Mouse (Mus musculus): Measurements from ENCODE around the gene Inip.

The Inip gene

DNA sequence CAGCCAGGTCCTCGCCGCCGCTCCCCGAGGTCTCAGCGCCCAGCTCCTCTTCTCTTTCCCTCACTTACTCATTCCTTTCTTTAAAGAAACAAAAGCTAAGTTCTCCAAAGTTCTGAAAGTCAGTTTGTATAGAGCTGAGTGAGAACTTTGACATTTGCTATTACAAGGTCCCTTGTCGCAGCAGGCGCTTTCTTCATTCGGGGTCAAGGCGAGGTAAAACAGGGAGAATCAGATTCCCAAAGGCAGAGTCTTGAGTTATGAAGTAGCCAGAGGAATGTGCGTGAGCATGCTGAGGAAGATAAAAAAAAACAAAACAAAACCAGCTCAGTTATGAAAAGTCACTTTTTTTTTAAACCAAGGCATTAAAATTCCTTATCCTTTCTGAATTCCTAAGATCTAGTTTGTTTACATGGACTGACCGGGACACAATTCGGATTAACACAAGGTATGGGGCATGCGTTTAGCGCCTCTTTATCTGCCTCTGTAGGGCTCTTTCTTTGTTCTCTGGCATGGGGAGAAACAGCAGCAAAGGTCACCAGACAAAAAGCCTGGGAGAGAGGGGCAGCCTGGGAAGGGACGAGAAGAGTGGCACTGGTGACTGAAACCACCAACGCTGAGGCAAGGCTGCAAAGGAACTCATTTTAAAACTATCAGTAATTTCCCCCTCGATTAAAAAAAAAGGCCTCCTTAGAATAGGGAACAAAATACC is 29.1 kb downstream of the Inip start:
- DNase-seq (ENCODE audit: low read depth, low spot score) = no peak

DNA sequence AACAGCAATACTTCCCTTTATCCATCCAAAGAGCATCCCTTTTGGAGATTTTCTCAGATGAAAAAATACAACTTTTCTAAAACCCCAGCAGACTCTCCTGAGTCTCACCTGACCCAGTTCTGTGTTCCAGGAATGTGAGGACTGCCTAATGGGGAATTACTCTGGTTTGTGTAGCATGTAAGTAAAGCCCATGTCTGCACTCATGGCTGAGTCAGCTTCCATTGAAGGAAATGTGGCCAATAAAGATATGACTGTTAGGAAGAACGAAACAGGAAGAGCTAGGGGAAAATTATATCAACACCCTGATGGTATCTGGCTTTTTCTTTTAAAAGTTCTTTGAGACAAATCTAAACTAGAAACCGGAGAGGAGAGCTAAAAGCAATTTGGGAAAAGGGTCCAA is 33.7 kb downstream of the Inip start:
- no peak for DNase-seq (ENCODE audit: low read depth, low spot score)

GRCm38 (mm10) chr4:59765385-59766005 is 35.9 kb downstream of the Inip start:
- DNase-seq (ENCODE audit: low read depth, low spot score) = no peak

DNA sequence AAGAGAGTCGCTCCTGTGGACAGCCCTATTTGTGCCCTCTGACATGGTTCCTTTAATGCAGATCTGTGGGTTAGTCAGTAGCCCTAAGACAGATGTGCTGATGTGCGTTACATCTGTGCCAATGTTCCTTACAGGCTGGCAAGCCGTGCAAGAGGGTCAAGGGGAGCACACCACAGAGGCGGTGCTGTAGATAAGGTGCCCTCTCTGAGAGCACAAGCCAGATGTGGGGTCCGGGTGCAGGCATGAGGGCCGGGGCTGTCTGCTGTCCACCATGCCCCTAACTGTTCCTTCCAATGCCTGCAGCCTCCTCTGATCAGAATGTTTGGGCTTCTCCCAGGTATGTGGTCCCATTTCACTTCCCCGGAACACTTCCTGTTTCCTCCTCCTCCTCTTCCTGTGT is 36.4 kb downstream of the Inip start:
- no peak for DNase-seq (ENCODE audit: low read depth, low spot score)

DNA sequence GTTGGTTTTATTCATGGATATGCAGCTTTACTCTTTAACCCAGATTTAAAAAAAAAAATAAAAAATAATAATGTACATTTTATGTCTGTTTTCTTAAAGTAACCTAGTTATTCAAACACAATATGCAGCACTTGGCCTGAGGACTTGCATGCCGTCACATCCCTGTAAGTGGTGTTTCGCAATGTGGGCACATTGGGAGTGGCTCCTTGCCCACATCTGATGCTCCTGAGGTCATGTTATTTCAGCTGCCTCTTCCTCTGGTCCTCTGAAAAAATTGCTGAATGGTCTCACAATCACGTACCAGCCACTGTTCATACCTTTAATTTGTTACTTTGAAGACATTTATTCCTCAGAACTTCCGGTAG is 40.0 kb downstream of the Inip start:
- no peak for DNase-seq (ENCODE audit: low read depth, low spot score)

GRCm38 (mm10) chr4:59760636-59761364 is 40.6 kb downstream of the Inip start:
- no peak for DNase-seq (ENCODE audit: low read depth, low spot score)

GRCm38 (mm10) chr4:59760016-59760415 is 41.4 kb downstream of the Inip start:
- DNase-seq (ENCODE audit: low read depth, low spot score) = no peak

GRCm38 (mm10) chr4:59757452-59758435 is 43.6 kb downstream of the Inip start:
- DNase-seq (ENCODE audit: low read depth, low spot score) = no peak

DNA sequence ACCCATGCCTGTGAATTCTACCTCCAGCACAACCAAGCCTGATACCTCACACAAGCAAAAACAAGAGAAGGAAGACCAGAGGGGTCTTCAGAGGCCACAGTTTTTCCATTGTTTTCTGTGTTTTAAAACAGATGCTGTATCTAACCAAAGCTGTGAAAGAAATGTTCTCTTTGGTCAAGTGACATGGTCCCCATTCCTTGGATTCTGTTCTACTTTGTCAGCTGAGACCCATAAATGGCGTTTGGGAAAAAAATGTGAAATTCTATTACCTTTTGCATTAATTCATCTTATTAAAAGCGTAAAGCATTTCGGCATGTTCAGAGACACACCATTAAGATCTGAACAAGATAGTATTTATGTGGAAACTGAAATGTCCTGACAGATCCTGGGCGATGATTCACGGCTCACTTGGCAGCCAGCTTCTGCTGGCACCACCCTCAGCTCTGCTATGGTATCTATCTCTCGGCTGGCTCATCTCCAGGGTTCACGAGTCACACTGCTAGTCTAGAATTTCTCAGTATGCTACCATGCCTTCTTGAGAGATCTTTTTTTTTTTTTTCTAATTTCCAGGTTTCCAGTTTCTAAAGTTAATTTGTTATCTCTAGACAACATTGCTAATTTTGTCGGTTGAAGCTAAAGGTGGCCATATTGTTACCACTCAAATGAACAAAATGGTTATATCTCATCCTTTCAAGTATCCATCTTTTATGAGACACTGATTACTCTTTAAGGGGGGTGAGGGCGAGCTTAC is 44.9 kb downstream of the Inip start:
- no peak for DNase-seq (ENCODE audit: low read depth, low spot score)

DNA sequence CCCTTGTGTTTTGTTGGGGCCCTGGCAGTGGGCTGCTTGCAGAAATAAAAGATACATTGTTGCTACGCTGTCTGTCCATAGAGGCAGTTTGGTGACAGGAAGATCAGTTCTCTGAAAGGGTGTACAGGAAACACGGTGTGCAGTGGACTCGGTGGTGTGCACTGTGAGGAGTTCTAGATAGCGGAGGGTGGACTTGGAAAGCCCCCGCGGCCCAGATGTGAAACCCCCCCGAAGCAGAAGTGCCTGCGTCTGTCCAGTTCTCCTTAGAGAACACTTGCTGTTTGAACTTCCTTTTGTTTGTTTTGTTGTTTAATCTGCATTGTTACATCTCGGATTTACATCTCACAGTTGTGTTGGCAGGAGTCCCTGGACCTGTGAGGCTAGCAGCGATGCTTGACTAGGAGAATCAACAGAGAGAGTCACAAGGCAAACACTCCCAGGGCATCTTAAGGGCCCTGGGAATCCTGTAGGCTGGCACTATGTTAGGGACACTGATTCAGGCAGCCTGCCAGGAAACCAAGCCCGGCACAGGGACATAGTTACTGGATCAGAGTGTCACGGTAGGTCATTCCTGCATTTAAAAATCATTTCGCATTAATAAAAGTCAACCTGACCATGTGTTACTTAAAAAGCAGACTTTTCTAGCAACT is 47.8 kb downstream of the Inip start:
- DNase-seq (ENCODE audit: low read depth, low spot score) = no peak

GRCm38 (mm10) chr4:59739882-59740281 is 61.5 kb downstream of the Inip start:
- DNase-seq (ENCODE audit: low read depth, low spot score) = no peak

DNA sequence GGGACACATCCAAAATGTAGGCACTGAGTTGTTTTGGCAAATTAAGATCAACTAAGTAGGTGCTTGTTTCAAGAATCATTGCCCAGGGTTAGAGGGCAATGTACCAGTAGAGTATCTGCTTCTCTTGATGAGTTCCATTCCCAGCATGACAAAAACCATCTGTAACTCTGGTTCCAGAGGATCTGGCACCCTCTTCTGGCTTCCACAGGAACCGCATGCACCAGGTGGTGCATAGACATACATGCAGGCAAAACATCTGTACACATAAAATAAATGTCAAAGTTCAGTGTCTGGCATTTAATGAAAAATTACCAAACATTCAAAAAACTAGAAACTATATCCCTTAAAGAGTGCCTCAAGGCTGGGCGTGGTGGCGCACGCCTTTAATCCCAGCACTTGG is 62.1 kb downstream of the Inip start:
- DNase-seq (ENCODE audit: low read depth, low spot score) = no peak

- DNase-seq (ENCODE audit: low read depth, low spot score) = no peak
These were observed 69.8 kb downstream of the Inip start for GRCm38 (mm10) chr4:59731544-59731943.

DNA sequence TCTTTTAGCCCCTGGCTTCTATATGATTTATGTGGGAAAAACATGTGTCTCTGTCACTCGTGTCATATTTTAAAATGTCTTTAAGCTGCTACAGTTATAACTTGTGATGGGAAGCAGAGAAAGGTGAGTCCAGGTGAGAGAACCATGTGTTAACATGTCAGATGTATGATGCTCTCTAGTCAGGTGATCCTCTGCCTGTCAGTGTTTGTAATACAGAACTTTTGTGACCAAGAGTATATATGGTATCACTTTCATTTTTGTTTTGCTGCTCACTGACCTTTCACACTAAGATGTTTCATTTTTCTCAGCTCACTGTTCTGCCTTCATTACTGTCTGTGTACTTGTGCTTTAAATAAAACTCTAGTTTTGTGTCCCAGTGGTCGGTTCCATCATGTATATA is 72.5 kb downstream of the Inip start:
- no peak for DNase-seq (ENCODE audit: low read depth, low spot score)

DNA sequence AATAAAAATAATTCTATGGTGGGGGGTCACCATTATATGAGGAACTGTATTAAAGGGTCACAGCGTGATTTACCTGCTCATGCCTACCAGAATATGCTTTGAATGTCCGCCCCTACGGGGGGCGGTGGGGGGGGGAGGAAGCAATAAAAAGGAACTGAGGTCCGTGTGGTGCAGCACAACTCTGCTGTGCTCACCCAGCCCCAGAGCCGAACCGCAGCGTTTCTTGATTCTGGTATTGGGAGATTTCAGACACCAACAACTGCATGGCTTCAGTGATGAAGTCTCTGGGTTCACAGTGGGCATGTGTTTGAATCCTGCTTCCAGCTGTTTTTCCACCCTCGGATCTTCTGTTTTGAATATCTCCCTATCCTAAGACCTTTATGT is 73.5 kb downstream of the Inip start:
- no peak for DNase-seq (ENCODE audit: low read depth, low spot score)

DNA sequence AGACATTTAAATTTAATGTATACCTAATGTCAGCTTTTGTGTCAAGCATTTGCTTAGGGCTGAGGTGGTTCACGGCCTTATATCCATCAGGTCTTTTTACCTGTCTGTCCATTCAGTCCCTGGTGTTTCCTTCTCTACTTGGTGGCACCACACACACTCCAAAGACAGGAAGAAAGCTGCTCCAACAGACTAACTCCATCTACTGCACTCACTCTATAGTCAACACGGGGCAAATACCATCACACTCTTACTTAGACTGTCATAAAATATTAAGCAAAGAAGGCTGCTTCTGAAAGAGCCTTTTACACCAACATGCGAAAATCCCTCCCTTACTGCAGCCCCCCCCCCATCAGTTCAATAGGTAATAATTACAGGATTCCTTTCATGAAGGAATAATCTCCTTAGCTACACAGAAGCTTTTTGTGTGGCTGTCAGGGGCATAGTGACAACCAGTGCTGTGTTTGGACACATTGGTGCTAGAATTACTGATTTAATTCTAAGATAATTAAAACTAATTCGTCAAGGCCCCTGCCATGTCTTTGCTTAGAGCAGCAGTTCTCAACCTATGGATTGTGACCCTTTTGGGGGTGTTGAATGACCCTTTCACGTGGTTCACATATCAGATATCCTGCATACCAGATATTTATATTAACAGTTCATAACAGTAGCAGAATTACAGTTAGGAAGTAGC is 74.1 kb downstream of the Inip start:
- no peak for DNase-seq (ENCODE audit: low read depth, low spot score)

GRCm38 (mm10) chr4:59726501-59726900 is 74.9 kb downstream of the Inip start:
- DNase-seq (ENCODE audit: low read depth, low spot score) = no peak

DNA sequence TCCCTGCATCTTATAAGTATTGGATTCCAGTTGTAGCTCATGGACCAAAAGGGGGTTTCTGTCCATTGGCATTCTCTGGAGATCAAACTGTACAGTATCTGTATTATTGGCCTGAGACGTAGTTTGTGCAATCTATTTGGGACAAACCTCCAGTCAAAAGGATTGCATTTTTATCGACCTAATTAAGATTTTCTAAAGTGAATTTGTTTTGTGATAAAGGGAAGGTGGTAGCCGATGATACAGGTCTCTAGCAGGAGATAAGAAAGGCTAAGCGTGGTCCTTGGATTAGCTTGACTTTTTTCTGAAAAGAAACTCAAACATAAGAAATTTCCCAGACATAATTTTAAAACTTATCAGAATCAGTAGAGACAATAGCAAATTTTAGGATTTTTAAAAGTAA is 75.8 kb downstream of the Inip start:
- DNase-seq (ENCODE audit: low read depth, low spot score) = no peak

DNA sequence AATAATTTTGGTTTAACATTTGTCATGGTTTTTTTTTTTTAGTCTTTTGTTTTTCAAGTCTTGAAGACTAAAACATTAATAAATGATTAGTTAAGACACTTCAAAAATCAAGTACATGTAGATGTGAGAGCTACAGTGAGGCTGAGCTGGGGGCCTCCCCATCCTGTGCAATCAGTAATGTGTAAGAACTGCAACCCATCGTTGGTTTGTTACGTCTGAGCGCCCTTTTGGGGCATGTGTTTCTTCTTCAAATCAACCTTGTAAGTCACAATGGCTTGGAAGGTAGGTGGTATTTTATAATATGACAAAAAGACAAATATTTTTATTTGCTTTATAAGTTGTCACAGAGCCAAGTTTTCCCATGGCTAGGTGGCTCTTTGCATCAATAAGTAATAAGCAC is 79.6 kb downstream of the Inip start:
- DNase-seq (ENCODE audit: low read depth, low spot score) = no peak
